Mouse (Mus musculus): Measurements from ENCODE around the gene Gm10256. TPM values are rescaled to one million over a fixed set of nuclear protein-coding genes. Genes with fewer than 3 reads are reported as not detected.
"Not testable (repeated sequence)": the region's sequence is repeated elsewhere in the genome, so short reads cannot be mapped to it uniquely, and the experiment has no call there.

Gm10256 gene
- not detected for total RNA-seq (2021)
- polyA plus RNA-seq (2012; rRNA removed) = not detected in 2 replicates
- long read RNA-seq = 0 reads

- DNase-seq = not testable (repeated sequence)
Observed at GRCm38 (mm10) chrY:2830380-2830779, at the start of gene Gm10256, which contains the start of gene Rbmy. Gm10256 (plus strand) TSS chrY:2830699. Rbmy (plus strand) TSS chrY:2830680.

GRCm38 (mm10) chrY:2796105-2796504 is 34.4 kb upstream of the Gm10256 start, which contains the start of gene Gm4064:
Gm4064 (minus strand) TSS chrY:2796205.
- not testable (repeated sequence) for DNase-seq

GRCm38 (mm10) chrY:2900689-2901088 is 70.2 kb downstream of the Gm10256 start, which contains the start of gene Gm10352:
Gm10352 (plus strand) TSS chrY:2900989.
- not testable (repeated sequence) for DNase-seq

Other genes starting within 250 kb of the Gm10256 start
- not detected for gene H2al2c, start 231.6 kb upstream of the Gm10256 start, total RNA-seq (2021)
- gene H2al2c, start 231.6 kb upstream of the Gm10256 start, polyA plus RNA-seq (2012; rRNA removed) = not detected in 2 replicates
- not detected for gene Sry, start 167.0 kb upstream of the Gm10256 start, total RNA-seq (2021)
- gene Sry, start 167.0 kb upstream of the Gm10256 start, polyA plus RNA-seq (2012; rRNA removed) = not detected in 2 replicates
- not detected for gene H2al2b, start 110.0 kb upstream of the Gm10256 start, total RNA-seq (2021)
- gene H2al2b, start 110.0 kb upstream of the Gm10256 start, polyA plus RNA-seq (2012; rRNA removed) = not detected in 2 replicates
- gene Gm4064, start 34.5 kb upstream of the Gm10256 start, total RNA-seq (2021) = not detected
- not detected in 2 replicates for gene Gm4064, start 34.5 kb upstream of the Gm10256 start, polyA plus RNA-seq (2012; rRNA removed)
- gene Rbmy, start within 50 bp of the Gm10256 start, total RNA-seq (2021) = not detected
- gene Rbmy, start within 50 bp of the Gm10256 start, polyA plus RNA-seq (2012; rRNA removed) = not detected in 2 replicates
- not detected for gene Gm10352, start 70.3 kb downstream of the Gm10256 start, total RNA-seq (2021)
- not detected in 2 replicates for gene Gm10352, start 70.3 kb downstream of the Gm10256 start, polyA plus RNA-seq (2012; rRNA removed)
- not detected for gene Gm29289, start 101.9 kb downstream of the Gm10256 start, total RNA-seq (2021)
- not detected in 2 replicates for gene Gm29289, start 101.9 kb downstream of the Gm10256 start, polyA plus RNA-seq (2012; rRNA removed)